Mouse (Mus musculus): ENCODE measurements at regions not wholly inside any gene's neighbourhood (a gene's known extent, or its start where the extent isn't known, plus 50 kb on each side); places are given as distances from the start of the nearest gene placed in this dataset.

DNA sequence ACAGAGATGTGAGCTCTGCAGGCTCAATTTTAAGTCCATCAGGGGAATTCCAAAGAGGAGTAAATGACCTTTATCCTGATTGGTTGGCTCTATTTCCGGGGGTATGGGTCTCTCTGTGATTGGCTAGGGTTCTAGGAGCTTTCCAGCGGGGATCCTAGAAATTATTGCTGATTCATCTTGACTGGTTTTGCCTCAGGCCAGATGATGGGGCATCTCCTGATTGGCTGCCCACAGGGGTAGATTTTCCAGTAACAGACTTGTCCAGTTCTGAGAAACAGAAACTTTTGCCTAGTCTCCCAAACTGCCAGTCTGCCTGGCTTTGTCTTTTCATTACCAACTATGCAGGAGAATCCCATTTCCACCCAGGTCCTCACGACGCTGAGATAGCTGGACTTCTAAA is 301.3 kb downstream of the Ins1 start:
- no peak for DNase-seq (ENCODE audit: low spot score)

DNA sequence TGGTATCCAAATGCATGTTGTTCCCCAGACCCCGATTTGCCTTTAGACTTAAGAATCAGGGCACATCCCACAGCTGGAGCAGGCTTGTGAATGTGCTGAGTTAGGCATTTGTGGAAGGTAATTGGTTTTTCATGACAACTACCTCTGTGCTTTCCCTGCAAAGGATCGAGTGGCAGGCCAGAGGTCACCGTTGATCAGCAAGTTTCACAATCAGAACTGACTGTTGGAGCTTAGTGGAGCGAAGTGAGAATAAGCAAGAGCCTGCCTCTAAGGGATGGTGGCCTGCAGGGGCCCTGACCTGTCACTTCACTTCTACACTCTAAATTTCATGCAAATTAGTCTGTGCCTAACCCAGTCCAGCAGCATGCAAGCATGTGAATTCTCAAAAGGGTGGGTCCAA is 270.7 kb downstream of the Ins1 start:
- DNase-seq (ENCODE audit: low spot score) = no peak

DNA sequence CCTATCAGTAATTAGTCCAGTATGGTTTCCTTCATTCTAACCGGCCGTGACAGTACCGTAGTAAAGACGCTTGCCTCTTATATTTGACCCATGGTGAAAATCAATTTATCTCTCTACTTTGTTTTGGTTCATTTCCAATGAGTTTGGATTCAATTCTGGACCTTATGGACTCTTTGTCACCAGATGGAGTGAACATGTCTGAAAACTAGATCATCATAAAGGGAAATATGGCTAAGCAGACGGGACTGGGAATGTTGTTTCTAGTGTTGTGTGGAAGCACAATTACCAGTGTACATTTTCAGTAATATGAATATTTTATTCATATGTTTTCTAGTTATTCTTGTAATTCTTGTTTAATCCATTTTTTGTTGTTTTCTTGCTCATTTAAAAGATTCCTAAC is 261.4 kb downstream of the Ins1 start:
- no peak for DNase-seq (ENCODE audit: low spot score)

DNA sequence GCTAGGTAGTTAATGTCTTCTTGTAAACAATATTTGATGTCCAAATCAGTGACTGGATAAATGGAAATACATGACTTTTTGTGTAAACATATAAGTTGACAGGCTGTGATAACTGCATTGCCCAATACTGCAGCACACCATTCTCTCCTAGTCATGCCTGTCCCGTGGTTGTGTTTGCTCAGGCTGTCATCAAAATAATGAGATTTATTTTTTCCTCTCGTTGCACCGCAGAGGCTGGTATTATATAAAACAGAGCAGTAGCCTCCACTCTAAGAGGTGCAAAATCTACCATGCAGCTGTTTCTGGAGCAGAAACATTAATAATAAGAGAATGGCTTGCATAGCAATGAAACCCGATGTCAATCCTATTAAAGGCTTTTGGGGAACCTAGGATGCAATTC is 239.2 kb downstream of the Ins1 start:
- DNase-seq (ENCODE audit: low spot score) = no peak
